Mouse (Mus musculus) left cerebral cortex, postnatal 4 days (tissue): ENCODE results near the gene Sgcg. TPM values are rescaled to one million over a fixed set of nuclear protein-coding genes. Genes with fewer than 3 reads are reported as not detected.
A peak's percentile ranks its signal among the peaks of the same experiment; 100 is the strongest.

Experiments
- DNase-seq: peaks from one replicate; pipeline ENCODE4 v3.0.0-alpha.2; 2022
- intact Hi-C: fragments of 180-260 bp; cut with DNase I; formaldehyde crosslinking; loops from one replicate; pipeline ENCODE4 v1.15.1; 2025
- total RNA-seq, 2 experiments: library from RNA; stranded (reverse); gene quantifications; 2 replicates each; pipeline ENCODE4 v1.2.3; 2021

Gene Sgcg
- not detected for total RNA-seq

GRCm38 (mm10) chr14:61258352-61258751 is at the start of gene Sgcg:
TSS of gene Sgcg (minus strand) at chr14:61258490.
- no peak for DNase-seq
- intact Hi-C loops: no loop called here

- no peak for DNase-seq
- intact Hi-C loops: no loop called here
These were observed 45.8 kb upstream of the Sgcg start for GRCm38 (mm10) chr14:61303969-61304609.

GRCm38 (mm10) chr14:61302428-61302827 is 44.1 kb upstream of the Sgcg start:
- no peak for DNase-seq
- intact Hi-C loops: no loop called here

- intact Hi-C loops: no loop called here
- no peak for DNase-seq
These were observed 43.0 kb upstream of the Sgcg start for GRCm38 (mm10) chr14:61301323-61301722.

GRCm38 (mm10) chr14:61299810-61300209 is 41.5 kb upstream of the Sgcg start:
- DNase-seq: no peak
- intact Hi-C loops: loop anchor here (10.0 kb wide), 3 partner anchors 55 to 165 kb away; partner anchors contain the start of gene Sacs

- intact Hi-C loops: loop anchor here (5.0 to 10.0 kb wide), 4 partner anchors 50 to 497 kb away; partner anchors contain the start of gene Sacs
- DNase-seq: peak; percentile 56
These were observed 36.4 kb upstream of the Sgcg start for GRCm38 (mm10) chr14:61294738-61295079.

GRCm38 (mm10) chr14:61293884-61294737 is 35.8 kb upstream of the Sgcg start:
- intact Hi-C loops: loop anchor here (5.0 to 10.0 kb wide), 4 partner anchors 49 to 497 kb away; partner anchors contain the start of gene Sacs
- DNase-seq: peak; percentile 68

- intact Hi-C loops: loop anchor here (5.0 to 10.0 kb wide), 4 partner anchors 46 to 493 kb away; partner anchors contain the start of gene Sacs
- DNase-seq: peak; percentile 38
These were observed 32.4 kb upstream of the Sgcg start for GRCm38 (mm10) chr14:61290664-61291063.

- intact Hi-C loops: no loop called here
- no peak for DNase-seq
These were observed 30.5 kb upstream of the Sgcg start for GRCm38 (mm10) chr14:61288606-61289286.

GRCm38 (mm10) chr14:61278676-61279300 is 20.5 kb upstream of the Sgcg start:
- no peak for DNase-seq
- intact Hi-C loops: no loop called here

- intact Hi-C loops: no loop called here
- peak; percentile 36 for DNase-seq
These were observed 19.0 kb upstream of the Sgcg start for GRCm38 (mm10) chr14:61277285-61277684.

GRCm38 (mm10) chr14:61274414-61275198 is 16.3 kb upstream of the Sgcg start:
- no peak for DNase-seq
- intact Hi-C loops: no loop called here

GRCm38 (mm10) chr14:61267908-61268475 is 9.7 kb upstream of the Sgcg start:
- DNase-seq: peak; percentile 17
- intact Hi-C loops: no loop called here

- intact Hi-C loops: no loop called here
- no peak for DNase-seq
These were observed 794 bp upstream of the Sgcg start for GRCm38 (mm10) chr14:61259084-61259483.

- DNase-seq: no peak
- intact Hi-C loops: no loop called here
These were observed 5.5 kb downstream of the Sgcg start for GRCm38 (mm10) chr14:61252596-61253388.

GRCm38 (mm10) chr14:61246444-61246843 is 11.8 kb downstream of the Sgcg start:
- intact Hi-C loops: loop anchor here (10.0 kb wide), 1 partner anchor 48 kb away; no protein-coding TSS in a partner anchor
- DNase-seq: no peak

GRCm38 (mm10) chr14:61242611-61243010 is 15.7 kb downstream of the Sgcg start:
- no peak for DNase-seq
- intact Hi-C loops: loop anchor here (10.0 kb wide), 1 partner anchor 52 kb away; no protein-coding TSS in a partner anchor

- intact Hi-C loops: no loop called here
- DNase-seq: no peak
These were observed 19.5 kb downstream of the Sgcg start for GRCm38 (mm10) chr14:61238751-61239150.
